Mouse (Mus musculus): ENCODE measurements around the gene Dnah9.

DNA sequence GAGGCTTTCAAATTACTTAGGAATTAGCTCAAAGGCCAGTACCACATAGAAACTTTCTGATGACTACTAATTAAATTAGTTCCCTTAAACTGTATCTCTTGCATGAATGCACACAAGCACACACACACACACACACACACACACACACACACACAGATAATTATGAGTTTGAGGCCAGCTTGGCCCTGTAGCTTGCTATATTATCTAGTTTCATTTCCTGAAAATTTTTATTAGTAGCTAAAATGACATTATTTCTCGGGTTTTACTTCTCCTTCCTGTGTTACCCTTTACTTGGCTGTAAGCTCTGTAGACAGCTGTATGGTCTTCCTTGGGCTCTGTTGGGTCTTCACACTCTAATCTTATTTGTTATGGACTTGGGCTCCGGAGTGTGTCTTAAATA is 264.4 kb downstream of the Dnah9 start:
- no peak for TF ChIP-seq CTCF (IDR thresholded peaks at IDR 0.05; ENCODE audit: low read depth, low read length)
- no peak for TF ChIP-seq POLR2A (IDR thresholded peaks at IDR 0.05; ENCODE audit: extremely low read depth, insufficient read depth, low read length)

Measured in liver, adult 2 months (tissue).